Mouse (Mus musculus): ENCODE measurements at regions not wholly inside any gene's neighbourhood (a gene's known extent, or its start where the extent isn't known, plus 50 kb on each side); places are given as distances from the start of the nearest gene placed in this dataset.
"Not testable (repeated sequence)": the region's sequence is repeated elsewhere in the genome, so short reads cannot be mapped to it uniquely, and the experiment has no call there.

DNA sequence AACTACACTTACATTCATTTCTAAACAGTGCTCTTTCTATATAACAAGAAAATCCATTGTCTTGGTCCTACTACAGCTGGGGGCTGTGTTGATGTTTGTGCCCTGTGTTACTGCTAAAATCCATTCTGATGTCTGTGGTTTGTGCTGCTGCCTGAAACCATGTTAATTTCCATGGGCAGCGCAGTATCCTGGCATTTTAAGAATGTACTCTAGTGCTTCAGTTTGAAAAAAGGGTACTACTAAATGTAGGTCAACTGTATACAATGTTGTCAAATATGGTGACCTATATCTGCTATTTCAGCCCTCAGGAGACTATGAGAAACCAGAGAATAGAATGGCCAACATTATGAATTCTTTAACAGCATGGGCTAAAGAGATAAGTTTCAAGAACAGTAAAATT lies 1052.2 kb downstream of the Hace1 start:
- Histone ChIP-seq H3K9me3 (ENCODE audit: control insufficient read depth, low read length) (no peaks in the 10 kb centered on the region), H3K27ac (replicated peaks; ENCODE audit: low read depth, low read length) (no peak overlapping the region), H3K27me3 (ENCODE audit: control insufficient read depth, insufficient read depth, low read length) (no peaks in the 10 kb centered on the region), H3K36me3 (ENCODE audit: control insufficient read depth, insufficient read depth, low read length) (no peaks in the 10 kb centered on the region), H3K4me1 (ENCODE audit: control insufficient read depth, insufficient read depth, low read length) (no peaks in the 10 kb centered on the region), H3K9ac (ENCODE audit: low read length) (no peak overlapping the region), H3K4me3 (ENCODE audit: low read depth, low read length) (no peak overlapping the region), H3K4me2 (ENCODE audit: low read depth, severe bottlenecking) (no peak overlapping the region)
- no peak for DNase-seq (ENCODE audit: low spot score)
- ATAC-seq (ENCODE audit: insufficient number of reproducible peaks, low FRiP score, low TSS enrichment, low read depth), result no peak
- WGBS, result 92% methylated on average over 1 of the region's 1 CpGs

DNA sequence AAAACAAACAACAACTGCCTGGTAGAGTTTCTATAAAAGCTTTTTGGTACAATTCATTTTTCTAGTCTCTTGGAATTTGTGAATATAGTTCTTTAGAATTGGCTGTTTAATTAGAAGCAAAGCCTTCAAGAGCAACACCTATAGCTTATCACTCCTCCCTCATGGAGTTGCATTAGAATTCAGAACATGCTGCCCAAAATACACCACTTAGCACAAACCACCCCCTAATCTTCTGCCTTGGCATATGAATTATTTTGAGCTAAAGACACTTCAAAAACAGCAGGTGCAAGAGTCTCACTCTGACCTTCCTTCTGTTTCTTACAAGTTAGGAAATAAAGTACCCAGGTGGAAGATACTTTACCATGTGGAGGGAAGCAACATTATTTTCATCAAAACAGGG lies 1085.4 kb downstream of the Hace1 start:
- Histone ChIP-seq H3K4me3 (ENCODE audit: low read depth, low read length) (no peak overlapping the region), H3K9me3 (ENCODE audit: control insufficient read depth, low read length) (no peaks in the 10 kb centered on the region), H3K27ac (replicated peaks; ENCODE audit: low read depth, low read length) (no peak overlapping the region), H3K4me1 (ENCODE audit: control insufficient read depth, insufficient read depth, low read length) (no peaks in the 10 kb centered on the region), H3K27me3 (ENCODE audit: control insufficient read depth, insufficient read depth, low read length) (no peaks in the 10 kb centered on the region), H3K4me2 (ENCODE audit: low read depth, severe bottlenecking) (no peak overlapping the region), H3K36me3 (ENCODE audit: control insufficient read depth, insufficient read depth, low read length) (no peaks in the 10 kb centered on the region), H3K9ac (ENCODE audit: low read length) (no peak overlapping the region)
- ATAC-seq (ENCODE audit: insufficient number of reproducible peaks, low FRiP score, low TSS enrichment, low read depth), result no peak
- DNase-seq (ENCODE audit: low spot score), result no peak

DNA sequence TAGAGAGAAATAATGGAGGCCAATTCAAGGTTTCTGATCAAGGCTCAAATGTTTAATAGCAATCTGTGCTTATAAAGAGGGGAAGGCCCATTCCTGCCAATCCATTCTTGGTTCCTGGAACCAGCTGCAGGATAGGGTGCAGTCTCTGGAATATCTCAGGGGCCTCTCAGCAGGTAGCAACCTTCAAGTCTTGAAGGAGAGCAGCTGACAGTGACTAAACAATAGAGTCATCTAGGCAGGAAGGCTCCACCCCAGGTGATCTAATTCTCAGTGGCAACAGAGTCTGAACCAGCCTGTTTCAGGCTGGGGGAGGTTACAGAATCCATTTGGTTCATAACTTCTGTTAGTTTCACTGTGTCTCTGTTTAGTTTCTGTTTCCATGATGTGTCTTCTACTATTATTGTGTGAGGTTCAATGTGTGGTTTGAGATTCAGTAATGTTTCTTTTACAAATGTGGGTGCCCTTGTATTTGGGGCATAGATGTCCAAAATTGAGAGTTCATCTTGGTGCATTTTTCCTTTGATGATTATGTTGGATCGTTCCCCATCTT lies 1112.3 kb downstream of the Hace1 start:
- not testable (repeated sequence) for H3K27ac ChIP-seq (replicated peaks; ENCODE audit: low read depth, low read length); H3K36me3 ChIP-seq (ENCODE audit: control insufficient read depth, insufficient read depth, low read length); H3K4me3 ChIP-seq (ENCODE audit: low read depth, low read length); H3K9ac ChIP-seq (ENCODE audit: low read length); H3K27me3 ChIP-seq (ENCODE audit: control insufficient read depth, insufficient read depth, low read length); H3K4me1 ChIP-seq (ENCODE audit: control insufficient read depth, insufficient read depth, low read length); H3K4me2 ChIP-seq (ENCODE audit: low read depth, severe bottlenecking); DNase-seq (ENCODE audit: low spot score); H3K9me3 ChIP-seq (ENCODE audit: control insufficient read depth, low read length); ATAC-seq (ENCODE audit: insufficient number of reproducible peaks, low FRiP score, low TSS enrichment, low read depth)
- 90% methylated on average over 1 of the region's 1 CpGs for WGBS

DNA sequence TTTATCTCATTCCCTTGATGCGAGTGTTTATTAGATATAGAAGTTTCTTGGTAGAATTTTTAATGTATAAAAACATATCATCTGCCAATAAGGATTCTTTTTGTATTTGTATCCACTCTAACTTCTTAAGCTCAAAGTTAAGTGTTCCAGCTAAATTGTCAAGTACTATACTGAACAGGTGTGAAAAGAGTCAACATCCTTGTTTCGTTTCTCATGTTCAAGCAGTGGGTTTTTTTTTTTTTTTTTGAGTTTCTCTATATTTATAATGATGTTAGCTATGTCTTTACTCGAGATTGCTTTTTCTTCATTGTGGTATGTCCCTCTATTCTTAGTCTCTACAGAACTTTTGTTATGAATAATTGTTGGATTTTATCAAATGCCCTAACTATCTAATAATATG lies 1115.0 kb downstream of the Hace1 start:
- H3K9me3 ChIP-seq (ENCODE audit: control insufficient read depth, low read length), result no peaks in the 10 kb centered on the region
- H3K36me3 ChIP-seq (ENCODE audit: control insufficient read depth, insufficient read depth, low read length), result no peaks in the 10 kb centered on the region
- no peak overlapping the region for H3K4me3 ChIP-seq (ENCODE audit: low read depth, low read length)
- H3K27me3 ChIP-seq (ENCODE audit: control insufficient read depth, insufficient read depth, low read length), result no peaks in the 10 kb centered on the region
- 86% methylated on average over 3 of the region's 3 CpGs for WGBS
- H3K4me1 ChIP-seq (ENCODE audit: control insufficient read depth, insufficient read depth, low read length), result no peaks in the 10 kb centered on the region
- no peak overlapping the region for H3K9ac ChIP-seq (ENCODE audit: low read length)
- ATAC-seq (ENCODE audit: insufficient number of reproducible peaks, low FRiP score, low TSS enrichment, low read depth) (no peak), DNase-seq (ENCODE audit: low spot score) (no peak)
- H3K27ac ChIP-seq (replicated peaks; ENCODE audit: low read depth, low read length), result no peak overlapping the region
- H3K4me2 ChIP-seq (ENCODE audit: low read depth, severe bottlenecking), result no peak overlapping the region

DNA sequence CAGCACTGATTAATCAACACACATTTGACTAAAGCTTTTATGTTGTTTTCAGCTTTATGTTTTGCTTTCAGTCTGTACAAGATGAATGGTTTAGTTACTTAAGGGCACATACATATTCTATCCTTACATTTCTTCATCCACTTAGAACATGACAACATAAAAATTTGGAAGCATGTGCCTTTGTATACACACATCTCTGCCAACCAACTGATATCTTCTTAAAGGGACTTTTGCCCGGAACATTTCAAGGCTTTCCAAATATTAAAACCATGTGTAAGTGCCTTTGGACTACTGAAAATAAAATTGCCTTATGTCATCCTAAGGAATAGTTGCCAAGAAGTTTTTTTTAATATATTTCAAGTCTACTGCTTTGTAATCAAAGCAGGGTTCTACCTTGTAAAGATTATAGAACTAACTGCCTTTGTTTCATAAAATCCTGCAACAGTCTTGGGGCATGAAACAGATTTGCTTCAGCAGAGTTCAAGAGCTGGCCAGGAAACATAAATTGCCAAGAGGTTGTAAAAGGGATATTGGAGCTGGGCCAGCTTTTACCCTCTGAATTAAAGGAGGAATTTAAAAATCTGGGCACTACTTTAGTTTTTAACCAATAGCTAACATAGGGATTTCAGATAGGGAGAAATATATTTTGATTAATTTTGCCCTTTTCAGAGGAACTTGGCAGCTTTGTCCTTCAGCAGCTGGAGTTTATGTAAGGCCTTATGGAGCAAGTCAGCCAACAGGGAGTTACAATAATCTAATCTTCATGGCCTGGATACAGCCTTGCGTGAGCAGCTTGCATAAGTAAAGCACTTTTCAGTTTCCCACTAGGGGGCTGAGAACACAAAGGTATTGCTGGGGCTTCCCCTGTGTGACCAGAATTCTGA lies 1120.0 kb downstream of the Hace1 start:
- Histone ChIP-seq H3K27ac (replicated peaks; ENCODE audit: low read depth, low read length) (no peak overlapping the region), H3K4me3 (ENCODE audit: low read depth, low read length) (no peak overlapping the region), H3K4me1 (ENCODE audit: control insufficient read depth, insufficient read depth, low read length) (0 out of 2 replicates have a peak, but pooled peaks cover 3% of the 10 kb centered on the region), H3K4me2 (ENCODE audit: low read depth, severe bottlenecking) (no peak overlapping the region), H3K9ac (ENCODE audit: low read length) (no peak overlapping the region), H3K36me3 (ENCODE audit: control insufficient read depth, insufficient read depth, low read length) (no peaks in the 10 kb centered on the region), H3K9me3 (ENCODE audit: control insufficient read depth, low read length) (no peaks in the 10 kb centered on the region), H3K27me3 (ENCODE audit: control insufficient read depth, insufficient read depth, low read length) (no peaks in the 10 kb centered on the region)
- DNase-seq (ENCODE audit: low spot score) (peak; percentile 32), ATAC-seq (ENCODE audit: insufficient number of reproducible peaks, low FRiP score, low TSS enrichment, low read depth) (peak; percentile 77; the same call in 1 of the 2 replicates)
- 31% methylated on average over 2 of the region's 2 CpGs for WGBS

DNA sequence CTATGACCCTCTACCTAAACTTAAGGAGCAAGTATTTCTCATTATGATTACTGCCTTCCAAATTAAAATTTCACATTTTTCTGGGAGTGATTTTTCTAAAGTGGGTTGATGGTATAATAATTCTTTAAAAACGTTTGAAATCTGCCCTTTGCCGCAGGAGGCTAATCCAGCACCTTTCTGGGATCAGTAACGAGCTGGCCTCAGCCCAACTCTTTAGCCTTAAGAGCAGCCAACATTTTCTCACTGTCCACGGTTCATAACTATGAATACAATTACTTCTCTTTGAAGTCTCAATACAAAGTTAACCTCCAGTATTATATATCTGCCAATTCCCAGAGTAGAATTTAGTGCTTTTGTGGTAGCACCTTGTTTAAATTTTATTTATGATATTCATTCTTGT lies 1123.6 kb downstream of the Hace1 start:
- 0 out of 2 replicates have a peak, but pooled peaks cover 3% of the 10 kb centered on the region for H3K4me1 ChIP-seq (ENCODE audit: control insufficient read depth, insufficient read depth, low read length)
- H3K36me3 ChIP-seq (ENCODE audit: control insufficient read depth, insufficient read depth, low read length), result no peaks in the 10 kb centered on the region
- H3K27ac ChIP-seq (replicated peaks; ENCODE audit: low read depth, low read length), result no peak overlapping the region
- no peak overlapping the region for H3K4me3 ChIP-seq (ENCODE audit: low read depth, low read length)
- no peaks in the 10 kb centered on the region for H3K27me3 ChIP-seq (ENCODE audit: control insufficient read depth, insufficient read depth, low read length)
- no peaks in the 10 kb centered on the region for H3K9me3 ChIP-seq (ENCODE audit: control insufficient read depth, low read length)
- H3K4me2 ChIP-seq (ENCODE audit: low read depth, severe bottlenecking), result no peak overlapping the region
- no peak for ATAC-seq (ENCODE audit: insufficient number of reproducible peaks, low FRiP score, low TSS enrichment, low read depth)
- no peak overlapping the region for H3K9ac ChIP-seq (ENCODE audit: low read length)
- WGBS, result 44% methylated on average over 4 of the region's 4 CpGs
- no peak for DNase-seq (ENCODE audit: low spot score)

DNA sequence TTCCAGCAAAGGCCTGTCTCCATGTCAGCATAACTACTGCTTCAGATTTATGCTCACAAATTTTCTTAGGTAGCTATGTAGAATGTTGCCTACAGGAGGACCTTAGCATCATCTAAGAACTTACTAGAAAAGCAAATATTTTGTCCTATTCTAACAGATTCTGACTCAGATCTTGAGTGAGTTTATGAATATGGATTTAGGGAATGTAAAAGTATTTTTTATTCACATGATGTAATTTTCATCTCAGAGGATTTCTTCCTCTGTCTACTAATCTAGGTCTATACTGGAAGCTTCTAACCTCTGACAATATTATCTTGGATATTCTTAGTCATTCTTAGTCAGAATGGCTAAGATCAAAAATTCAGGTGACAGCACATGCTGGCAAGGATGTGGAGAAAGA lies 1130.4 kb downstream of the Hace1 start:
- not testable (repeated sequence) for H3K36me3 ChIP-seq (ENCODE audit: control insufficient read depth, insufficient read depth, low read length); H3K9ac ChIP-seq (ENCODE audit: low read length); H3K4me2 ChIP-seq (ENCODE audit: low read depth, severe bottlenecking); H3K4me1 ChIP-seq (ENCODE audit: control insufficient read depth, insufficient read depth, low read length); H3K4me3 ChIP-seq (ENCODE audit: low read depth, low read length); H3K9me3 ChIP-seq (ENCODE audit: control insufficient read depth, low read length); DNase-seq (ENCODE audit: low spot score); ATAC-seq (ENCODE audit: insufficient number of reproducible peaks, low FRiP score, low TSS enrichment, low read depth); H3K27me3 ChIP-seq (ENCODE audit: control insufficient read depth, insufficient read depth, low read length); H3K27ac ChIP-seq (replicated peaks; ENCODE audit: low read depth, low read length)

DNA sequence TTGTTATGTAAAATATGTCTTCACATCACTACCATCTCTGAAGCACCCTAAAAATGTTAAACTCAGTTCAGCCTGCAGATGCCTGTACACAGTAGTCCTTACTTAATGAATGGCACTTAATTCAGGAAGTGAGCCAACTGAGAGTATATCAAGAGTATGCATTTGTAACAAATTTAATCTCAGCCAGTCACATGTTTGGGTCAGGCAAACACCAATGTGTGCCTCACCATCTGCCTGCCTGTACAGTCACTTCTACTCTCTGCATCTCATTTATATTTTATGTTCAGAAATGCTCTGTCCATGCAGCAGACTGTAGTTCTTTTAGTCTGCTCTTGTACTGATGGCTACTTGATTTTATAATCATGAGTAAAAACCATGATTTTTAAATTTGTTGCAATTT lies 1135.1 kb downstream of the Hace1 start:
- Histone ChIP-seq H3K4me3 (ENCODE audit: low read depth, low read length) (no peak overlapping the region), H3K27me3 (ENCODE audit: control insufficient read depth, insufficient read depth, low read length) (no peaks in the 10 kb centered on the region), H3K4me1 (ENCODE audit: control insufficient read depth, insufficient read depth, low read length) (no peaks in the 10 kb centered on the region), H3K36me3 (ENCODE audit: control insufficient read depth, insufficient read depth, low read length) (no peaks in the 10 kb centered on the region), H3K9ac (ENCODE audit: low read length) (no peak overlapping the region), H3K4me2 (ENCODE audit: low read depth, severe bottlenecking) (no peak overlapping the region), H3K27ac (replicated peaks; ENCODE audit: low read depth, low read length) (no peak overlapping the region), H3K9me3 (ENCODE audit: control insufficient read depth, low read length) (no peaks in the 10 kb centered on the region)
- no peak for DNase-seq (ENCODE audit: low spot score)
- ATAC-seq (ENCODE audit: insufficient number of reproducible peaks, low FRiP score, low TSS enrichment, low read depth), result no peak

Data from limb, embryonic 11.5 days (tissue).